Mouse (Mus musculus) thymus, postnatal 25 days (tissue): ENCODE results near the gene Pitpna.

Experiments used
- DNase-seq: peaks from one replicate; pipeline ENCODE4 v3.0.0; 2022

The Pitpna gene

GRCm38 (mm10) chr11:75660941-75661800 lies 73.3 kb downstream of the Pitpna start:
- no peak for DNase-seq

GRCm38 (mm10) chr11:75662131-75662530 lies 74.2 kb downstream of the Pitpna start:
- DNase-seq = no peak

- no peak for DNase-seq
Observed at GRCm38 (mm10) chr11:75666296-75666695, 78.4 kb downstream of the Pitpna start.

- no peak for DNase-seq
Observed at GRCm38 (mm10) chr11:75668621-75669020, 80.7 kb downstream of the Pitpna start.

GRCm38 (mm10) chr11:75669176-75669852 lies 81.4 kb downstream of the Pitpna start:
- DNase-seq = no peak

GRCm38 (mm10) chr11:75669853-75670200 lies 81.9 kb downstream of the Pitpna start:
- DNase-seq = no peak

- DNase-seq = no peak
Observed at GRCm38 (mm10) chr11:75671426-75672180, 83.7 kb downstream of the Pitpna start.

GRCm38 (mm10) chr11:75673411-75673810 lies 85.5 kb downstream of the Pitpna start:
- DNase-seq = no peak

- no peak for DNase-seq
Observed at GRCm38 (mm10) chr11:75674875-75675274, 87.0 kb downstream of the Pitpna start.

GRCm38 (mm10) chr11:75677881-75678746 lies 90.2 kb downstream of the Pitpna start:
- DNase-seq = peak; percentile 10
